Mouse (Mus musculus) midbrain, embryonic 14.5 days (tissue): Measurements from ENCODE around the gene Cacnb2. TPM values are rescaled to one million over a fixed set of nuclear protein-coding genes. Genes with fewer than 3 reads are reported as not detected.

Experiments
- ATAC-seq: fragments of 200-750 bp; cut with Nextera tagmentation; 2 replicates; pipeline ENCODE4 v1.8.0; 2017; ENCODE audit warnings: moderate number of reproducible peaks, moderate library complexity; ENCODE audit not compliant: low FRiP score, low TSS enrichment
- DNase-seq: peaks from one replicate; pipeline ENCODE4 v3.0.0-alpha.2; 2015
- H3K27ac ChIP-seq: fragments of 300-500 bp; sonication (generic); replicated peaks from 2 replicates; pipeline ENCODE4 v1.5.1; 2014; ENCODE audit warnings: mild to moderate bottlenecking, low read depth, low read length, moderate library complexity
- H3K27me3 ChIP-seq: fragments of 300-500 bp; sonication (generic); 2 replicates; pipeline ENCODE4 v1.6.1; 2014; ENCODE audit warnings: low read length, control low read depth, mixed read lengths; ENCODE audit not compliant: control insufficient read depth, insufficient read depth
- H3K36me3 ChIP-seq: fragments of 300-500 bp; sonication (generic); 2 replicates; pipeline ENCODE4 v1.6.1; 2014; ENCODE audit warnings: low read length, control low read depth; ENCODE audit not compliant: control insufficient read depth, insufficient read depth
- H3K4me1 ChIP-seq: fragments of 300-500 bp; sonication (generic); 2 replicates; pipeline ENCODE4 v1.6.1; 2014; ENCODE audit warnings: mild to moderate bottlenecking, antibody characterized with exemption, low read length, control low read depth; ENCODE audit not compliant: control insufficient read depth, insufficient read depth
- H3K4me2 ChIP-seq: fragments of 300-500 bp; sonication (generic); 2 replicates; pipeline ENCODE4 v1.6.1; 2014; ENCODE audit warnings: mild to moderate bottlenecking, low read length, moderate library complexity
- H3K4me3 ChIP-seq: fragments of 300-500 bp; sonication (generic); replicated peaks from 2 replicates; pipeline ENCODE4 v1.5.1; 2014; ENCODE audit warnings: low read depth, low read length
- H3K9ac ChIP-seq: fragments of 300-500 bp; sonication (generic); replicated peaks from 2 replicates; pipeline ENCODE4 v1.6.1; 2014; ENCODE audit warnings: mild to moderate bottlenecking, low read length, moderate library complexity
- H3K9me3 ChIP-seq: fragments of 300-500 bp; sonication (generic); 2 replicates; pipeline ENCODE4 v1.6.1; 2016; ENCODE audit warnings: low read length, control low read depth, mixed read lengths; ENCODE audit not compliant: control insufficient read depth
- WGBS: fragments of 180-500 bp; shearing (Covaris S2); extraction: QIAGEN DNeasy Blood & Tissue Kit; methylation state at CpG from one replicate; pipeline ENCODE4 v1.1.7; 2014; 5-methylcytosine and 5-hydroxymethylcytosine counted together
- polyA plus RNA-seq: library from polyadenylated mRNA; unstranded; fragments of >200 nt; fragmentation: Nextera tagmentation; extraction: Ambion mirVana; gene quantifications from 2 replicates; pipeline ENCODE4 v1.2.1, GENCODE M21; 2014

Cacnb2 gene
- polyA plus RNA-seq, 1 experiment from 2014 or later: 5.9 TPM

DNA sequence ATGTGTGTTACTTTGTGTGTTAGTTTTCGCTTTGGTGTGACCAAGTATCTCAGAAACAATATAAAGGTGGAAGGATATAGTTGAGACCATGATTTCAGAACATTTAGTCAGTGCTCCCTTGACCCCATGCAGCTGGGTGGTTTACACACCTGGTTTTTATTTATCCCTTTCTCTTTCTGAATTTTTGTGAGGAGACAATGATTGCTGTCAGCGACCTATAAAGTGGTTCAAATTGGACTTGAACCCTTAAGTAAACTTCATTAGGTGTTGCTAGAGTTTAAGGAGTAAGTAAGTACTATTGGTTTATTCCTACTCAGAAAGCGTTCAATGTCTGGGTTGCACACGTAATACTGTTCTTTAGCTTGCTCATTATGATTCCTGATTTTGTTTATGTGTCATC lies 36.4 kb downstream of the Cacnb2 start:
- 0 out of 2 replicates have a peak, but pooled peaks cover 6% of the 10 kb centered on the region for H3K4me1 ChIP-seq
- H3K27ac ChIP-seq: no peak overlapping the region
- no peaks in the 10 kb centered on the region for H3K9me3 ChIP-seq
- H3K36me3 ChIP-seq: no peaks in the 10 kb centered on the region
- DNase-seq: no peak
- no peak overlapping the region for H3K4me3 ChIP-seq
- H3K9ac ChIP-seq: no peak overlapping the region
- no peaks in the 10 kb centered on the region for H3K27me3 ChIP-seq
- ATAC-seq: no peak
- H3K4me2 ChIP-seq: no peak overlapping the region
- WGBS: 90% methylated on average over 4 of the region's 4 CpGs

DNA sequence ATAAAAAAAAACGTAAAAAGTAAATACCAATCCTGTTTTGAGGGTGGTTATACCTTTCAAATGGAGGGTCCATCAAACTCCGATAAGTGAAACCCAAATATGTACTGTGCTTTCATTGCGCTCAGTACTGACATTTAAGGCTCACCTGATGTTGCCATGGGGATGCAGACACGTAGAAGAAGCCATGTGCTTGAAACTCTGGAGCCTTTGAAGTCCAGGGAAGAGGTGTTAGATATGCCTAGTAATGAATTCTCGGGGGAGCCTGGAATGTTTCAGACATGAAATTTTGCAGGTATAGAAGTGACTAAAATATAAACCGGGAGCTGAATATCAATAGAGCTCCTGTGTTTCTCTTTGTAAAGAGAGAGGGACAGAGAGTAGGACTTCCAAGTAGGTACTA lies 37.0 kb downstream of the Cacnb2 start:
- H3K4me2 ChIP-seq: no peak overlapping the region
- no peaks in the 10 kb centered on the region for H3K36me3 ChIP-seq
- no peak overlapping the region for H3K27ac ChIP-seq
- 81% methylated on average over 6 of the region's 6 CpGs for WGBS
- H3K4me1 ChIP-seq: 0 out of 2 replicates have a peak, but pooled peaks cover 6% of the 10 kb centered on the region
- ATAC-seq (peak; percentile 41; the same call in 1 of the 2 replicates), DNase-seq (peak; percentile 54)
- H3K27me3 ChIP-seq: no peaks in the 10 kb centered on the region
- no peaks in the 10 kb centered on the region for H3K9me3 ChIP-seq
- no peak overlapping the region for H3K9ac ChIP-seq
- H3K4me3 ChIP-seq: no peak overlapping the region

DNA sequence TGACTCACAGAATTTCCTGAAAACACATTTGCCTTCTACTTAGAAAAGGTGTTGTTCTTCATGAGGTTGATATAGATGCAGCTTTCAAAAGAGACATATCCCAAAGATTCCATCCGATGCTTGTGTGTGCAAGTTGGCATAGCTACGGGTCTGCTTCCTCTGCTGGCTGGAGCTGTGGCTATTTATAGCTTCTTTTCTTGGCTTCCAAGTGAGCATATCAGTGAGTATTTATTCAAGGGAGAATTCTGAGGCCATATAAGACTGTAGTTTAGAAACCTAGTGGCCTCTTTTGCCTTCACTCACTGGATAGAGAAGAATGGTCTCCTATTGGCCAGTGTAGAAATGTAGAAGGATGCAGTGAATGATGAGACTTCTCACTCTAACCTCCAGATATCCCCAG lies 38.2 kb downstream of the Cacnb2 start:
- Histone ChIP-seq H3K4me1 (0 out of 2 replicates have a peak, but pooled peaks cover 6% of the 10 kb centered on the region), H3K27ac (no peak overlapping the region), H3K9me3 (no peaks in the 10 kb centered on the region), H3K4me2 (no peak overlapping the region), H3K36me3 (no peaks in the 10 kb centered on the region), H3K27me3 (no peaks in the 10 kb centered on the region), H3K4me3 (no peak overlapping the region), H3K9ac (no peak overlapping the region)
- DNase-seq: no peak
- ATAC-seq: no peak
- 73% methylated on average over 2 of the region's 2 CpGs for WGBS

DNA sequence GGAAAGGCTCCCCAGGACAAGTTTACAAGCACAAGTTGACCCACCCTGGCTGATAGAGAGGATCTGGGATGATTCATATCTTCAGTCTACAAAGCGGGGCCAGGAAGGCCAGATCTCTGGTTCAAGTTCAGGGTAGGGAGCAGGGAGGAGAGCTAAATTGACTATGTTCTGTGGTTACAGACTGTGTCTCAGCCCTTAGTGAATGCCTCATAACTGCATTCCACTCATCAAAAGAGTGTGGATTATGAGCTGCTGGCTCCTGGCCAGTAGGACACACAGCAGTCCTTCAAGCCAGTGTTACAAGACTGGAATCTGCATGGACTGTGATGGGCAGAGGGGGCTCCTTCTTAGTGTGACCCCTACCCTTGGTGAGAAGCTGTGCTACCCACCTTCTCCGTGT lies 48.4 kb downstream of the Cacnb2 start:
- H3K9me3 ChIP-seq: no peaks in the 10 kb centered on the region
- ATAC-seq: no peak
- WGBS: 80% methylated on average over 2 of the region's 2 CpGs
- no peak overlapping the region for H3K4me3 ChIP-seq
- H3K27ac ChIP-seq: no peak overlapping the region
- peak; percentile 7 for DNase-seq
- no peak overlapping the region for H3K4me2 ChIP-seq
- no peaks in the 10 kb centered on the region for H3K27me3 ChIP-seq
- H3K9ac ChIP-seq: no peak overlapping the region
- 0 out of 2 replicates have a peak, but pooled peaks cover under 1% of the 10 kb centered on the region for H3K4me1 ChIP-seq
- H3K36me3 ChIP-seq: no peaks in the 10 kb centered on the region

DNA sequence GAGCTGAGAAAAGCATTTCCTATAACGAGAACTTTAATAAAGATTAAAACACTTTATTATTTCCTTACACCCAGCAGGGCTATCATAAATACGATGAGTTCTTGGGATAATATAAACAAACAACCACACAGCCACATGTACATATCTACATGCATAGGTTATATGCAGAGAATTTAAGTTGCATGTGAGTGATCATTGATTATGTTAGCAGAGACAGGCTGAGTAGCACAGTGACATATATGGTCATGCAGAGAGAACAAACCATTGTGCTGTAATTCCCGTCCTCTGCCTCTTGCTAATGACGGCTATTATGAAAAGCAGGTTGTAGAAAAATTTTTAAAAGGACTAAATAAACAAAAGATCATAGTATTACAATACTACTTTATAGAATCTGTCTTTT lies 53.8 kb downstream of the Cacnb2 start:
- Histone ChIP-seq H3K36me3 (no peaks in the 10 kb centered on the region), H3K4me1 (peaks cover 17% of the 10 kb centered on the region), H3K4me2 (no peak overlapping the region), H3K27me3 (no peaks in the 10 kb centered on the region), H3K9me3 (no peaks in the 10 kb centered on the region), H3K9ac (no peak overlapping the region), H3K27ac (no peak overlapping the region; the same call in 1 of the 2 replicates), H3K4me3 (no peak overlapping the region)
- 65% methylated on average over 4 of the region's 4 CpGs for WGBS
- ATAC-seq: no peak
- no peak for DNase-seq

DNA sequence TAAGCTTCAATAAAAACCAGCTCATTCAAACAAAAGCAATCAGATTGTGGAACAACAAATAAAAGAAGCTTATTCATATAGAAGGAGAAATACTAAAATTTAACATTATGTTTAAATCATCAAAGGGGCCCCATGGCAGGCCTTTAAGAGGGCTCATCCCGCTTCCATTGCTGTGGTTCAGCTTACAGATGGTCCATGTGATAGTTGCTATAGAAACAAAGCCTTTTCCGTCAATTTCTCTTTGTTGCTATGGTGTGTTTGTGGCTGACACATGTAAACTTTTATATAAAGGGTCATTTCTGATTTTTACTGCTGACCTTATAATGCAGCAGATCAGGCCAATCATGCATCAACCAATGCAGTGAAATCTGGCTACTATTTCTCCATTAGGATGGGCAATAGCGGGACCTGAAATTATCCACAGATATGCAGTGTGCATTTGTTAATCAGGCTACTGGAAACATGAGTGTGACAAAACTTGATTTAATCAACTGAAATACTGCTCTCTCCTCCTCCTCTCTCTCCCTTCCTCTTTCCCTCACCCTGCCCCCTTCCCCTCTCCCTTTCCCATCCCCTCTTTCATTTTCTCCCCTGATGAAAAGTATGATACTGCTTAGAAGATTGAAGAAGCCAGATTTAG lies 54.4 kb downstream of the Cacnb2 start:
- Histone ChIP-seq H3K4me1 (peaks cover 17% of the 10 kb centered on the region), H3K27me3 (no peaks in the 10 kb centered on the region), H3K9me3 (no peaks in the 10 kb centered on the region), H3K4me2 (no peak overlapping the region), H3K27ac (peak overlapping the region; percentile 46), H3K9ac (no peak overlapping the region), H3K4me3 (no peak overlapping the region), H3K36me3 (no peaks in the 10 kb centered on the region)
- DNase-seq (peak; percentile 73), ATAC-seq (peak; percentile 54; the same call in 1 of the 2 replicates)
- 29% methylated on average over 3 of the region's 3 CpGs for WGBS

DNA sequence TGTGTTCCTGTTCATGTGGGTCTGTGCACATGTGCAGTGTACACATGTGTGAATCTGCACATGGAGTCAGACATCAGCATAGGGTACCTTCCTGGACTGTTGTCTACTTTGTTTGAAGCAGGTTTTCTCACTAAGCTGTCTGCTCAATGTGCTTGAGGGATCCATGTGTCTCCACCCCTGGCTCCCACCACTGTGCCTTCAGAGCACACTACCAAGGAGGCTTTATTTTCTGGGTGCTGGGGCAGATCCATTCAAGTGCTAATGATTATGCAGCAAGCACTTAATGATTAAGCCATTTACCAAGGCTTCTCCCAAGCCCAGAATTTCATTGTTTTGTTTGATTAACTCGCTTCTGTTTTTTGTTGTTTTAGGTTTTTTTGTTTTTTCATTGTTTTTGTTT lies 62.3 kb downstream of the Cacnb2 start:
- no peaks in the 10 kb centered on the region for H3K36me3 ChIP-seq
- no peak overlapping the region for H3K4me2 ChIP-seq
- no peak overlapping the region for H3K27ac ChIP-seq
- no peak overlapping the region for H3K4me3 ChIP-seq
- no peak for ATAC-seq
- H3K9me3 ChIP-seq: no peaks in the 10 kb centered on the region
- no peaks in the 10 kb centered on the region for H3K27me3 ChIP-seq
- WGBS: 21% methylated on average over 1 of the region's 1 CpGs
- no peak overlapping the region for H3K9ac ChIP-seq
- no peak for DNase-seq
- H3K4me1 ChIP-seq: no peaks in the 10 kb centered on the region

DNA sequence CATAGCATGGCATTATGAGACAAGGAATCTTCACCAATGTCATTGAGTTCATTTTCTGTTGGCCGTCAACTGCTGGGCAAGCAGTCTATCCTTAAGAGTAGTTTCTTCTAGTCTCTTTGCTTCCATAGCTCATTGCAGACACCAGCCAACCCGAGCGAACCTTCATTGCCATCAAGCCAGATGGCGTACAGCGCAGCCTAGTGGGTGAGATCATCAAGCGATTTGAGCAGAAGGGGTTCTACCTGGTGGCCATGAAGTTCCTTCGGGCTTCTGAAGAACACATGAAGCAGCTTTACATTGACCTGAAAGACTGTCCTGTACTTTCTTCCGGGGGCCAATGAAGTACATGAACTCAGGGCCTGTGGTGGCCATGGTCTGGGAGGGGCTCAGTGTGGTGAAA lies 69.2 kb downstream of the Cacnb2 start:
- Histone ChIP-seq H3K9ac (no peak overlapping the region), H3K9me3 (no peaks in the 10 kb centered on the region), H3K27me3 (no peaks in the 10 kb centered on the region), H3K36me3 (no peaks in the 10 kb centered on the region), H3K4me3 (no peak overlapping the region), H3K4me1 (no peaks in the 10 kb centered on the region), H3K27ac (no peak overlapping the region), H3K4me2 (no peak overlapping the region)
- ATAC-seq: no peak
- WGBS: 95% methylated on average over 8 of the region's 8 CpGs
- no peak for DNase-seq

DNA sequence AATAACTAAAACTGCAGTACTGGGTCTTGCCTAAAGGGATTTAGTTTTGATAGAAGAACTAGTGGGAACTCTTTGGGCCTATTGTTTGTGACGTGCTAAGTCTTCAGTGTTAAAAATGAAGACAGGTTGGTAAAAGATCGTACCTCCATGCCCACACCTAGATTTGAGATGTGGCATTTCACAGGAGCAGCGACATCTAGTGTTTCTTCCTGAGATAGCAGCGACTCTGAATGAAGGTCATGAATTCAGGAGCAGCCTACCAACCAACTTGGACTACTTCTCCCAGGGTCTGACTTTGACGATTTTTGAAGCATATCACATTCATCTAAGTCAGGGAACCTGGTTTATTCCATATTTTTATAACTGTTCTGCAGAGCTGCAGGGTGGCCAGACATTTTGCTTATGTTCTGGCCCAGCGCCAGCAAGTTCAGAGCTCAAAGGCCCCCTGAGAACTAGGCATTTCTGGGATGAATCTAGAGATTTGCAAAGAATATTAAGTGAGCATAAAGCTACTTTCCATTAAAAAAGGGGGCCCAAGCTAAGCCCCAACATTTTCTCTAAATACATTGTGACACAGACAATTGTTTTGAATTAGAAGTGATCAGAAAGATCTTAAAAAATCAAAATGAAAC lies 74.1 kb downstream of the Cacnb2 start:
- no peak overlapping the region for H3K9ac ChIP-seq
- DNase-seq (peak; percentile 86), ATAC-seq (peak; percentile 46; the same call in 1 of the 2 replicates)
- H3K4me3 ChIP-seq: no peak overlapping the region
- no peaks in the 10 kb centered on the region for H3K4me1 ChIP-seq
- H3K36me3 ChIP-seq: no peaks in the 10 kb centered on the region
- 20% methylated on average over 6 of the region's 6 CpGs for WGBS
- no peak overlapping the region for H3K27ac ChIP-seq
- no peaks in the 10 kb centered on the region for H3K27me3 ChIP-seq
- H3K4me2 ChIP-seq: no peak overlapping the region
- no peaks in the 10 kb centered on the region for H3K9me3 ChIP-seq
